Mouse (Mus musculus) olfactory bulb, adult 2 months (tissue): ENCODE measurements around the gene Pick1.

Experiments used
- CTCF ChIP-seq: fragments of 200-500 bp; IDR thresholded peaks from 2 replicates; pipeline ENCODE4 v1.5.1; 2012; ENCODE audit warnings: low read depth, mild to moderate bottlenecking, low read length, moderate library complexity; ENCODE audit not compliant: insufficient read depth
- POLR2A ChIP-seq: fragments of 200-500 bp; IDR thresholded peaks from 2 replicates; pipeline ENCODE4 v1.6.1; 2012; ENCODE audit warnings: mild to moderate bottlenecking, low read depth, low read length, moderate library complexity; ENCODE audit not compliant: insufficient read depth

DNA sequence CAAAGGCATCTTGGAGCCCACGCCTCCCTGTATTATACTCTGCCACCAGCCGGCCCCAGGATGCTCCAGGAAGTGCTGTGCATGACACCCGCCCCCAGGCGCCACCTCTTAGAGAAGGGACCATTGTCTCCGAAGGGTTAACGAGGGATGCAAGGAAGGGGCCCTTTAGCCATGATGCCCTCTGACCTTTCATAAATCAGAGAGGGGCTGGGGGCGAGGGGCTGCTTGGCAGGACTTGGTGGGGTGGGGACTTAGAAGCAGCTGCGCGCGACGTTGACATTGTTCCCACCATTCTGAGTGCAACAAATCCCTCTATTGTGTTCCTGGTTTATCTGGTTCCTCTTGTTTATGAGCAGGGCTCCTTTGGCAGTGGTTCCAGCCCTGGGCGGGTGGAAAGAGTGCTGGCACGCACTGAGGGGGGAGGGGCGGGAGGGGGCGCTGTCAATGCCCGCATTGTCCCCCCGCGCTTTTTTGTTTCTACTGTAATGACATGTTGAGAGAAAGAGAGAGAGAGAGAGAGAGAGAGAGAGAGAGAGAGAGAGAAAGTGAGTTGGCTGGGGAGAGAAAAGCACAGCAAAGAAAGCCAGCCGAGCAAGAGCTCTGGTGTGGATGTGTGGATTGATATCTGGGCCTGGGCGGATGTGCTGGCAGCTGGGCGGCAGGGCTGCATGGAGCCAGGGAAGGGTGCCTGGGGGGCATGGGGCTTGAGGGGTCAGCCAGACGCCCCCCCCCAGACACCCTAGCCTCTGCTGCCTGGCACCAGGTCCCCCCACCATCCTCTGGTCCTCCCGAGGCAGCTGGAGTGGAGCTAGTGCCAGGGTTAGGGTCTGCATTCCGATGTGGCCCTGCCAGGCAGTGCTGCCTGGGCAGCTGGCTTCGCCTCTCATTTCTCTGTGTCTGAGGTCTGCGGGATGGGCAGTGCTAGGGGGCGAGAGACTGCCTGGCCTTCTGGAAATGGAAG is 35.8 kb upstream of the Pick1 start:
- no peak for TF ChIP-seq POLR2A
- no peak for TF ChIP-seq CTCF
